Mouse (Mus musculus): ENCODE results near the gene Pxylp1. TPM values are rescaled to one million over a fixed set of nuclear protein-coding genes. Genes with fewer than 3 reads are reported as not detected.

Gene Pxylp1
- total RNA-seq (2015) (68.2 and 90.6 TPM in 2 replicates), total RNA-seq (2017) (77.9 and 88.5 TPM in 2 replicates)

- ATAC-seq (replicated peaks; ENCODE audit: poor library complexity), result no peak
Measured at GRCm38 (mm10) chr9:96892546-96892945, at the start of gene Pxylp1. Gene Pxylp1 (minus strand): TSS chr9:96892669.

- no peak for ATAC-seq (replicated peaks; ENCODE audit: poor library complexity)
Measured at GRCm38 (mm10) chr9:96938887-96939286, 46.4 kb upstream of the Pxylp1 start.

GRCm38 (mm10) chr9:96936427-96936826 lies 44.0 kb upstream of the Pxylp1 start:
- peak; percentile 12; the same call in 1 of the 2 replicates for ATAC-seq (replicated peaks; ENCODE audit: poor library complexity)

- ATAC-seq (replicated peaks; ENCODE audit: poor library complexity), result peak; percentile 90
Measured at GRCm38 (mm10) chr9:96935556-96936300, 43.3 kb upstream of the Pxylp1 start.

GRCm38 (mm10) chr9:96934816-96935215 lies 42.3 kb upstream of the Pxylp1 start:
- no peak for ATAC-seq (replicated peaks; ENCODE audit: poor library complexity)

GRCm38 (mm10) chr9:96932751-96933150 lies 40.3 kb upstream of the Pxylp1 start:
- no peak for ATAC-seq (replicated peaks; ENCODE audit: poor library complexity)

GRCm38 (mm10) chr9:96923577-96924316 lies 31.3 kb upstream of the Pxylp1 start:
- peak; percentile 54; the same call in 1 of the 2 replicates for ATAC-seq (replicated peaks; ENCODE audit: poor library complexity)

GRCm38 (mm10) chr9:96923119-96923518 lies 30.6 kb upstream of the Pxylp1 start:
- ATAC-seq (replicated peaks; ENCODE audit: poor library complexity), result no peak

- peak; percentile 99 for ATAC-seq (replicated peaks; ENCODE audit: poor library complexity)
Measured at GRCm38 (mm10) chr9:96916620-96917538, 24.4 kb upstream of the Pxylp1 start.

- ATAC-seq (replicated peaks; ENCODE audit: poor library complexity), result no peak
Measured at GRCm38 (mm10) chr9:96916076-96916475, 23.6 kb upstream of the Pxylp1 start.

- ATAC-seq (replicated peaks; ENCODE audit: poor library complexity), result no peak
Measured at GRCm38 (mm10) chr9:96914851-96915250, 22.4 kb upstream of the Pxylp1 start.

- ATAC-seq (replicated peaks; ENCODE audit: poor library complexity), result no peak
Measured at GRCm38 (mm10) chr9:96914005-96914404, 21.5 kb upstream of the Pxylp1 start.

- ATAC-seq (replicated peaks; ENCODE audit: poor library complexity), result no peak
Measured at GRCm38 (mm10) chr9:96909503-96909902, 17.0 kb upstream of the Pxylp1 start.

GRCm38 (mm10) chr9:96908737-96909136 lies 16.3 kb upstream of the Pxylp1 start:
- ATAC-seq (replicated peaks; ENCODE audit: poor library complexity), result no peak

GRCm38 (mm10) chr9:96904360-96905355 lies 12.2 kb upstream of the Pxylp1 start:
- peak; percentile 93 for ATAC-seq (replicated peaks; ENCODE audit: poor library complexity)

GRCm38 (mm10) chr9:96899717-96900116 lies 7.2 kb upstream of the Pxylp1 start:
- ATAC-seq (replicated peaks; ENCODE audit: poor library complexity), result peak; percentile 78

- ATAC-seq (replicated peaks; ENCODE audit: poor library complexity), result no peak
Measured at GRCm38 (mm10) chr9:96899004-96899403, 6.5 kb upstream of the Pxylp1 start.

- peak; percentile 69 for ATAC-seq (replicated peaks; ENCODE audit: poor library complexity)
Measured at GRCm38 (mm10) chr9:96896690-96897089, 4.2 kb upstream of the Pxylp1 start.

- no peak for ATAC-seq (replicated peaks; ENCODE audit: poor library complexity)
Measured at GRCm38 (mm10) chr9:96893582-96893981, 1.1 kb upstream of the Pxylp1 start.
